Mouse (Mus musculus) ES-Bruce4 (cell line): Measurements from ENCODE around the gene Wfdc12. TPM values are rescaled to one million over a fixed set of nuclear protein-coding genes. Genes with fewer than 3 reads are reported as not detected.

ENCODE experiments used
- H3K27ac ChIP-seq: 2 replicates; pipeline ENCODE4 v1.5.1; 2012; ENCODE audit warnings: low read length, inconsistent platforms; ENCODE audit not compliant: insufficient read depth
- H3K27me3 ChIP-seq: 2 replicates; pipeline ENCODE4 v1.6.1; 2012; ENCODE audit warnings: mild to moderate bottlenecking, low read length, inconsistent platforms; ENCODE audit not compliant: control insufficient read depth, poor library complexity, insufficient read depth, severe bottlenecking
- H3K36me3 ChIP-seq: 2 replicates; pipeline ENCODE4 v1.6.1; 2012; ENCODE audit warnings: inconsistent platforms, mild to moderate bottlenecking, low read length, moderate library complexity; ENCODE audit not compliant: control insufficient read depth, poor library complexity, insufficient read depth, severe bottlenecking
- H3K4me1 ChIP-seq: one replicate; pipeline ENCODE4 v1.8.1; 2011; ENCODE audit warnings: low read length; ENCODE audit not compliant: control insufficient read depth, insufficient read depth
- H3K4me3 ChIP-seq: 2 replicates; pipeline ENCODE4 v1.5.1; 2011; ENCODE audit warnings: low read depth, mild to moderate bottlenecking, low read length
- H3K9ac ChIP-seq: 2 replicates; pipeline ENCODE4 v1.6.1; 2012; ENCODE audit warnings: low read depth, mild to moderate bottlenecking, inconsistent platforms; ENCODE audit not compliant: poor library complexity, severe bottlenecking
- H3K9me3 ChIP-seq: replicated peaks from 2 replicates; pipeline ENCODE4 v1.6.1; 2012; ENCODE audit warnings: mild to moderate bottlenecking, low read length, inconsistent platforms; ENCODE audit not compliant: control insufficient read depth, poor library complexity, insufficient read depth, severe bottlenecking
- CTCF ChIP-seq: IDR thresholded peaks from one replicate; pipeline ENCODE4 v1.8.1; 2011; ENCODE audit warnings: low read depth, low read length
- EP300 ChIP-seq: IDR thresholded peaks from 2 replicates; pipeline ENCODE4 v1.6.1; 2011; ENCODE audit warnings: low read depth, low read length; ENCODE audit not compliant: insufficient read depth
- POLR2A ChIP-seq: IDR thresholded peaks from one replicate; pipeline ENCODE4 v1.8.1; 2011; ENCODE audit warnings: low read length; ENCODE audit not compliant: insufficient read depth
- polyA plus RNA-seq: library from polyadenylated mRNA; stranded (reverse); fragments of >200 nt; gene quantifications from 2 replicates; pipeline ENCODE4 v1.2.4, GENCODE M21; 2011; ENCODE audit warnings: low read depth; ENCODE audit not compliant: missing spikeins, insufficient read depth, insufficient read length

Wfdc12 gene
- polyA plus RNA-seq, 1 experiment: not detected

GRCm38 (mm10) chr2:164161515-164162055 is 28.8 kb downstream of the Wfdc12 start:
- Histone ChIP-seq H3K36me3 (no peaks in the 10 kb centered on the region), H3K9ac (no peak overlapping the region)
- TF ChIP-seq EP300: no peak
- TF ChIP-seq CTCF: no peak
- TF ChIP-seq POLR2A: no peak

GRCm38 (mm10) chr2:164158838-164159237 is 31.6 kb downstream of the Wfdc12 start:
- Histone ChIP-seq H3K9me3 (no peaks in the 10 kb centered on the region), H3K27ac (no peak overlapping the region), H3K4me1 (no peaks in the 10 kb centered on the region), H3K27me3 (no peaks in the 10 kb centered on the region), H3K9ac (no peak overlapping the region), H3K4me3 (no peak overlapping the region), H3K36me3 (no peaks in the 10 kb centered on the region)
- no peak for TF ChIP-seq EP300
- no peak for TF ChIP-seq CTCF

More at GRCm38 (mm10) chr2:164161515-164162055, 28.8 kb downstream of the Wfdc12 start:
- Histone ChIP-seq H3K27me3 (0 out of 2 replicates have a peak, but pooled peaks cover 2% of the 10 kb centered on the region), H3K9me3 (no peaks in the 10 kb centered on the region), H3K27ac (no peak overlapping the region), H3K4me1 (no peaks in the 10 kb centered on the region), H3K4me3 (no peak overlapping the region)

GRCm38 (mm10) chr2:164156158-164156557 is 34.2 kb downstream of the Wfdc12 start:
- H3K27me3 ChIP-seq: no peaks in the 10 kb centered on the region
- no peak overlapping the region for H3K9ac ChIP-seq

GRCm38 (mm10) chr2:164154007-164154406 is 36.4 kb downstream of the Wfdc12 start:
- no peaks in the 10 kb centered on the region for H3K9me3 ChIP-seq
- H3K4me1 ChIP-seq: peaks cover 4% of the 10 kb centered on the region
- TF ChIP-seq POLR2A (no peak), EP300 (no peak), CTCF (no peak)
- no peak overlapping the region for H3K9ac ChIP-seq
- no peak overlapping the region for H3K27ac ChIP-seq
- H3K36me3 ChIP-seq: peaks cover 20% of the 10 kb centered on the region
- no peak overlapping the region for H3K4me3 ChIP-seq
- H3K27me3 ChIP-seq: no peaks in the 10 kb centered on the region

More at GRCm38 (mm10) chr2:164156158-164156557, 34.2 kb downstream of the Wfdc12 start:
- no peak overlapping the region for H3K4me3 ChIP-seq
- no peak overlapping the region for H3K27ac ChIP-seq
- H3K36me3 ChIP-seq: peaks cover 20% of the 10 kb centered on the region
- H3K4me1 ChIP-seq: no peaks in the 10 kb centered on the region
- no peaks in the 10 kb centered on the region for H3K9me3 ChIP-seq
- TF ChIP-seq POLR2A (no peak), CTCF (no peak), EP300 (no peak)

- H3K9me3 ChIP-seq: no peaks in the 10 kb centered on the region
- H3K36me3 ChIP-seq: peaks cover 23% of the 10 kb centered on the region
- no peaks in the 10 kb centered on the region for H3K27me3 ChIP-seq
- no peak overlapping the region for H3K9ac ChIP-seq
- TF ChIP-seq POLR2A: no peak
- TF ChIP-seq EP300: no peak
- TF ChIP-seq CTCF: no peak
- peaks cover 4% of the 10 kb centered on the region for H3K4me1 ChIP-seq
- no peak overlapping the region for H3K27ac ChIP-seq
- no peak overlapping the region for H3K4me3 ChIP-seq
Measured at GRCm38 (mm10) chr2:164152341-164152740, 38.1 kb downstream of the Wfdc12 start.

GRCm38 (mm10) chr2:164150086-164150760 is 40.2 kb downstream of the Wfdc12 start:
- Histone ChIP-seq H3K36me3 (peaks cover 23% of the 10 kb centered on the region), H3K9me3 (no peaks in the 10 kb centered on the region), H3K4me3 (no peak overlapping the region), H3K27me3 (no peaks in the 10 kb centered on the region), H3K9ac (no peak overlapping the region), H3K27ac (no peak overlapping the region), H3K4me1 (peaks cover 4% of the 10 kb centered on the region)
- TF ChIP-seq EP300 (no peak), POLR2A (no peak), CTCF (no peak)
